Mouse (Mus musculus) kidney, postnatal 0 days (tissue): ENCODE data around the gene Mapkap1. TPM values are rescaled to one million over a fixed set of nuclear protein-coding genes. Genes with fewer than 3 reads are reported as not detected.

Source experiments
- ATAC-seq: fragments of 200-750 bp; cut with Nextera tagmentation; replicated peaks from 2 replicates; pipeline ENCODE4 v1.8.0; 2017; ENCODE audit warnings: low read depth, moderate number of reproducible peaks, moderate TSS enrichment, moderate library complexity; ENCODE audit not compliant: low FRiP score
- DNase-seq: peaks from one replicate; pipeline ENCODE4 v3.0.0-alpha.2; 2016; ENCODE audit warnings: low spot score
- H3K27ac ChIP-seq: fragments of 300-500 bp; sonication (generic); 2 replicates; pipeline ENCODE4 v1.5.1; 2014; ENCODE audit warnings: mild to moderate bottlenecking
- H3K27me3 ChIP-seq: fragments of 300-500 bp; sonication (generic); 2 replicates; pipeline ENCODE4 v1.6.1; 2014; ENCODE audit warnings: low read length, mixed read lengths; ENCODE audit not compliant: insufficient read depth
- H3K36me3 ChIP-seq: fragments of 300-500 bp; sonication (generic); 2 replicates; pipeline ENCODE4 v1.6.1; 2014; ENCODE audit warnings: low read length, mixed read lengths; ENCODE audit not compliant: insufficient read depth
- H3K4me1 ChIP-seq: fragments of 300-500 bp; sonication (generic); replicated peaks from 2 replicates; pipeline ENCODE4 v1.6.1; 2014; ENCODE audit warnings: antibody characterized with exemption, low read length, mixed read lengths; ENCODE audit not compliant: insufficient read depth
- H3K4me2 ChIP-seq: fragments of 300-500 bp; sonication (generic); 2 replicates; pipeline ENCODE4 v1.6.1; 2014; ENCODE audit warnings: mild to moderate bottlenecking, low read length, moderate library complexity, mixed read lengths
- H3K4me3 ChIP-seq: fragments of 300-500 bp; sonication (generic); replicated peaks from 2 replicates; pipeline ENCODE4 v1.5.1; 2014; ENCODE audit warnings: low read depth, low read length
- H3K9ac ChIP-seq: fragments of 300-500 bp; sonication (generic); 2 replicates; pipeline ENCODE4 v1.6.1; 2014; ENCODE audit warnings: low read depth, low read length
- H3K9me3 ChIP-seq: fragments of 300-500 bp; sonication (generic); replicated peaks from 2 replicates; pipeline ENCODE4 v1.6.1; 2016; ENCODE audit warnings: low read length, inconsistent platforms, mixed read lengths
- CTCF ChIP-seq: IDR thresholded peaks from 2 replicates; pipeline ENCODE4 v1.5.1; 2016; ENCODE audit warnings: antibody characterized with exemption, low read depth, mild to moderate bottlenecking, moderate library complexity
- WGBS: fragments of 180-500 bp; shearing (Covaris S2); extraction: QIAGEN DNeasy Blood & Tissue Kit; methylation state at CpG from one replicate; pipeline ENCODE4 v1.1.7; 2014; 5-methylcytosine and 5-hydroxymethylcytosine counted together
- polyA plus RNA-seq: library from polyadenylated mRNA; unstranded; fragments of >200 nt; fragmentation: Nextera tagmentation; extraction: Ambion mirVana; gene quantifications from 2 replicates; pipeline ENCODE4 v1.2.1, GENCODE M21; 2015

The Mapkap1 gene
- polyA plus RNA-seq, 1 experiment from 2014 or later: 92.3 TPM

GRCm38 (mm10) chr2:34468559-34469141, 62.1 kb downstream of the Mapkap1 start:
- Histone ChIP-seq H3K9ac (no peak overlapping the region), H3K27ac (no peak overlapping the region), H3K9me3 (no peaks in the 10 kb centered on the region), H3K4me1 (no peaks in the 10 kb centered on the region), H3K4me3 (no peak overlapping the region), H3K27me3 (no peaks in the 10 kb centered on the region), H3K4me2 (no peak overlapping the region), H3K36me3 (no peaks in the 10 kb centered on the region)
- no peak for TF ChIP-seq CTCF
- ATAC-seq (no peak), DNase-seq (peak; percentile 45)
- 59% methylated on average over 7 of the region's 7 CpGs for WGBS

GRCm38 (mm10) chr2:34469324-34469723, 62.8 kb downstream of the Mapkap1 start:
- DNase-seq: no peak
- H3K9ac ChIP-seq: no peak overlapping the region
- 92% methylated on average over 5 of the region's 5 CpGs for WGBS
- H3K4me1 ChIP-seq: no peaks in the 10 kb centered on the region
- H3K27ac ChIP-seq: no peak overlapping the region
- no peak for ATAC-seq
- no peaks in the 10 kb centered on the region for H3K9me3 ChIP-seq
- no peak overlapping the region for H3K4me3 ChIP-seq
- no peaks in the 10 kb centered on the region for H3K27me3 ChIP-seq
- no peaks in the 10 kb centered on the region for H3K36me3 ChIP-seq
- H3K4me2 ChIP-seq: no peak overlapping the region
- no peak for TF ChIP-seq CTCF

GRCm38 (mm10) chr2:34473775-34474174, 67.2 kb downstream of the Mapkap1 start:
- no peak for ATAC-seq
- no peak overlapping the region for H3K4me3 ChIP-seq
- WGBS: 73% methylated on average over 3 of the region's 3 CpGs

GRCm38 (mm10) chr2:34481401-34481800, 74.8 kb downstream of the Mapkap1 start:
- H3K9me3 ChIP-seq: no peaks in the 10 kb centered on the region
- DNase-seq (no peak), ATAC-seq (no peak)
- H3K27me3 ChIP-seq: no peaks in the 10 kb centered on the region
- H3K36me3 ChIP-seq: no peaks in the 10 kb centered on the region
- no peak overlapping the region for H3K4me3 ChIP-seq
- no peak for TF ChIP-seq CTCF
- no peak overlapping the region for H3K9ac ChIP-seq
- H3K27ac ChIP-seq: no peak overlapping the region
- H3K4me2 ChIP-seq: no peak overlapping the region
- 44% methylated on average over 4 of the region's 4 CpGs for WGBS
- no peaks in the 10 kb centered on the region for H3K4me1 ChIP-seq

More at GRCm38 (mm10) chr2:34473775-34474174, 67.2 kb downstream of the Mapkap1 start:
- H3K9me3 ChIP-seq: no peaks in the 10 kb centered on the region
- no peak overlapping the region for H3K4me2 ChIP-seq
- no peak for TF ChIP-seq CTCF
- no peak overlapping the region for H3K9ac ChIP-seq
- DNase-seq: no peak
- no peak overlapping the region for H3K27ac ChIP-seq
- no peaks in the 10 kb centered on the region for H3K27me3 ChIP-seq
- H3K4me1 ChIP-seq: no peaks in the 10 kb centered on the region
- no peaks in the 10 kb centered on the region for H3K36me3 ChIP-seq

GRCm38 (mm10) chr2:34482102-34482501, 75.5 kb downstream of the Mapkap1 start:
- Histone ChIP-seq H3K36me3 (no peaks in the 10 kb centered on the region), H3K27me3 (no peaks in the 10 kb centered on the region), H3K4me2 (no peak overlapping the region), H3K27ac (no peak overlapping the region), H3K4me3 (no peak overlapping the region), H3K9me3 (no peaks in the 10 kb centered on the region), H3K9ac (no peak overlapping the region), H3K4me1 (no peaks in the 10 kb centered on the region)
- 61% methylated on average over 3 of the region's 3 CpGs for WGBS
- no peak for TF ChIP-seq CTCF
- DNase-seq: no peak
- no peak for ATAC-seq

GRCm38 (mm10) chr2:34482531-34482930, 76.0 kb downstream of the Mapkap1 start:
- Histone ChIP-seq H3K9me3 (no peaks in the 10 kb centered on the region), H3K27ac (no peak overlapping the region), H3K27me3 (no peaks in the 10 kb centered on the region), H3K4me2 (no peak overlapping the region), H3K36me3 (no peaks in the 10 kb centered on the region), H3K4me1 (no peaks in the 10 kb centered on the region), H3K4me3 (no peak overlapping the region), H3K9ac (no peak overlapping the region)
- DNase-seq (no peak), ATAC-seq (no peak)
- TF ChIP-seq CTCF: no peak
- WGBS: 73% methylated on average over 3 of the region's 3 CpGs

- H3K4me1 ChIP-seq: no peaks in the 10 kb centered on the region
- no peak overlapping the region for H3K9ac ChIP-seq
- no peaks in the 10 kb centered on the region for H3K9me3 ChIP-seq
- no peaks in the 10 kb centered on the region for H3K36me3 ChIP-seq
- no peaks in the 10 kb centered on the region for H3K27me3 ChIP-seq
- DNase-seq: no peak
- ATAC-seq: no peak
- WGBS: 80% methylated on average over 7 of the region's 7 CpGs
- H3K4me2 ChIP-seq: no peak overlapping the region
- H3K4me3 ChIP-seq: no peak overlapping the region
- no peak for TF ChIP-seq CTCF
- 0 out of 2 replicates have a peak overlapping the region, but pooled peaks have one; percentile 8 for H3K27ac ChIP-seq
Observed at GRCm38 (mm10) chr2:34487281-34487680, 80.7 kb downstream of the Mapkap1 start.
